Mouse (Mus musculus) spleen, postnatal 10 days (tissue): ENCODE measurements around the gene Adipoq.
A peak's percentile ranks its signal among the peaks of the same experiment; 100 is the strongest.
"Not testable (repeated sequence)": the region's sequence is repeated elsewhere in the genome, so short reads cannot be mapped to it uniquely, and the experiment has no call there.

Experiments
- DNase-seq, 2 experiments: peaks; one replicate each; pipeline ENCODE4 v3.0.0; 2021 to 2022; ENCODE audit warnings: low spot score in 2 of 2

Adipoq gene

DNA sequence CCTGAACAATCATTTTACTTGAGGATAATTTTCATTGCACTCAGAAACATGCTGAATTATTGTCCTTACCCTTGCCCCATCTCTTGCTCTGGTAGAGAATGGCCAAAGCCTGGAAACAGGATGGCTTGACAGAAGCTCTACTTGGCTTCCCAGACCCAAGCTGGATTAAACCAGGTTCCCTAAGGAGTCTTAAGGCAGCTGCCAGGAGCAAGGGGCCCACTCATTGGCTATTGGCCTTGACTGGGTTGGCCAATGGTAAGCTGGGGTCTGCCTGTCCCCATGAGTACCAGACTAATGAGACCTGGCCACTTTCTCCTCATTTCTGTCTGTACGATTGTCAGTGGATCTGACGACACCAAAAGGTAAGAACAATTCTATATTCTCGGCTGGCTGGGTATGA, at the start of gene Adipoq:
Gene Adipoq (plus strand): TSS at position 257 of the 400 bp plus-strand sequence.
- no peak for DNase-seq

DNA sequence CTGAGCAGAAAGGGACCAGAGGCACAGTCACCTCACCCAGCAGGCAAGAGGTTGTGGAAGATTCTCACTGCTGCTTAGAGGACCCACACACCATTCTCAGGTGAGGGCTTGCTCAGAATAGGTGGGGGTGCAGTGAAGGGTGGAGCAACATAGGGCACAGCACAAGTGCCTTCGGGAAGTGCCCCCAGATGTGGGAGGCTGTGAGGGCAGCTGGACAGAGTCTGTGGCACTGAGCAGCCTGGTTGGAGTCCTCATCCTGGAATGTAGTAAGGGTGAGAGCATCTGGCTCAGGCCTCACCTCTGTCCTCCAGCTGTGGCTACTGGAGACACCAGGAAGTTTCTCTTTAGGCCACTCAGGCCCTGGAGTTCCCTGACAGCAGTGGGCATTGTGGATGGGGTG, 49.5 kb upstream of the Adipoq start:
- DNase-seq, result not testable (repeated sequence)

- not testable (repeated sequence) for DNase-seq
These were observed 48.8 kb upstream of the Adipoq start for GRCm38 (mm10) chr16:23097290-23098104.

DNA sequence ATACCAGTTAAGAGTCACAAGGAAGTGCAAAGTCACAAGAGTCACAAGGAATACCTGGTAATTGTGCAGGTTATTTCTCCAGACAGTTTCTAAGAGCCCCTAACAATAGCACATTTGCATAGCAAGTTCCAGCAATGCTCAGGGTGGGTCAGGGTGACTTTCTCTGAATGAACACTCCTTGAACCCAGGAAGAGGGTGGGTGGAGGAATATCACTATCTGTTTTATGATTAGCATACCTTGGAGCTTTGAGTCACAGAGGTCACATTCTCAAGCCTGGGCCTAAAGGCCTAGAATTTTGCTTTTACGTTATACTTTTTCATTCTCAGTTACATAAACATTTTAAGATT, 48.3 kb upstream of the Adipoq start:
- DNase-seq, result not testable (repeated sequence)

DNA sequence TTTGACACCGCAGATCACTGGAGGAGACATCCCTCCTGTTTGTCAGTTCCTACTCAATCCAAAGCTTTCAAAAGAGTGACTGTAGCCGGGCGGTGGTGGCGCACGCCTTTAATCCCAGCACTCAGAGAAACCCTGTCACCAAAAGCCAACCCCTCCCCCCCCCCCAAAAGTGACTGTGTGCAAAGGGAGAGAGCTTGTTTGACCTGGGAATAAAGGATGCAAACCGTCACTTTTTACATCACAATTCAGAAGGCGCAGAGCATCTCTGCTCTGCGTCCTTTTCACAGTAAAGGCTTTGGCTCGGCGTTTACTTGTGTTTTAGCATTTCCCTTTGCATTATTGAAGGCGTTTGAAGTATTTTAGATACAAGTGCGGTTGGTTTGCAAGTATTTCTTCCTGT, 46.7 kb upstream of the Adipoq start:
- DNase-seq, result no peak

GRCm38 (mm10) chr16:23100099-23100575, 46.2 kb upstream of the Adipoq start:
- DNase-seq, result no peak

DNA sequence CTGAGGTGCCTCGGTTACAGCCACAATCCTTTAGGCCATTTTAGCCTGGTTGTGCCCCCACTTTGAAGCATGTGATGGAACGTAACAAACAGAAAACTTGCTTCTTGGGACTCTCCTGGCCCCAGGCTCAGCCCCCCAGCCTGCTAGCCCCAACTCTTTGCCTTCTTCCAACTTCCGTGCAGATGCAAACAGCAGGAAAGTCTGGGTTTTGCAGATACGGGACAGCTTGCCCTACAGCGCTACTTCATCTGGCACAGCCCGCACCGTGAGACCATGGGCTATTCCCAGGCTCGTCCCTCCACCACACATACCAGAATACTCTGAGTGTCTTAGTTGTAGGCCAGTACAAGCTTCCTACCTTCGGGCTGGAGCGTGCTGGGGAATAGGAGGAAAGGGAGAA, 45.7 kb upstream of the Adipoq start:
- DNase-seq, result no peak

DNA sequence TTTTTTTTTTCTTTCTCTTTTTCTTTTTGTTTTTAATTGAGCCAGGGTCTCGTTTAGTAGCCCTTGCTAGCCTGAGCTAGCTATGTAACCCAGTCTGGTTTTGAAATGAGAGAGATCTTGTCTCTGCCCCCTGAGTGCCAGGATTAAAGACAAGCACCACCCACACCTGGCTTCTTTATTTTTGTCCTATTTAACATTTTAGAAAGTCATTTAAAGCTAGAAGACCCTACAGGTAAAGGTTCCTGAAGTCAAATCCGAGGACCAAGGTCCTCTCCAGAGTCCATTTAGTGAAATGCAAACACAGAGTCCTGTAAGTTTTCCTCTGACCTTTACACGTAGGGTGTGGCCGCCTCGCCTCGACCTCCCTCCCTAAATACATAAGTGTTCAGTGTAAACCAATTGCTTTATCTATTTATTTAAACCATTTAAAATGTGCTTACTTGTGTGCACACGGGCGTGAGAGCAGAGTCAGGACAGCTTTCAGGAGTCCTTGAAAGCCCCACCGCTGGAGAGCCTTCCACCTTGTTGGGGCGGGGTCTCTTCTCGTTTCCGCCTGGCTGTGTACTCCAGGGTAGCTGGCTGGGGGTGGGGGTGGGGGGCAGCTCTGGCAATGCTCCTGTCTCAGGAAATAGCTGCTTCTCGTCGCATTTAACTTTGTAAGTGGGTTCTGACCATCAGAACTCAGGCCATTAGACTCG, 43.8 kb upstream of the Adipoq start:
- peak in 1 of 2 experiments; percentile 34 for DNase-seq

DNA sequence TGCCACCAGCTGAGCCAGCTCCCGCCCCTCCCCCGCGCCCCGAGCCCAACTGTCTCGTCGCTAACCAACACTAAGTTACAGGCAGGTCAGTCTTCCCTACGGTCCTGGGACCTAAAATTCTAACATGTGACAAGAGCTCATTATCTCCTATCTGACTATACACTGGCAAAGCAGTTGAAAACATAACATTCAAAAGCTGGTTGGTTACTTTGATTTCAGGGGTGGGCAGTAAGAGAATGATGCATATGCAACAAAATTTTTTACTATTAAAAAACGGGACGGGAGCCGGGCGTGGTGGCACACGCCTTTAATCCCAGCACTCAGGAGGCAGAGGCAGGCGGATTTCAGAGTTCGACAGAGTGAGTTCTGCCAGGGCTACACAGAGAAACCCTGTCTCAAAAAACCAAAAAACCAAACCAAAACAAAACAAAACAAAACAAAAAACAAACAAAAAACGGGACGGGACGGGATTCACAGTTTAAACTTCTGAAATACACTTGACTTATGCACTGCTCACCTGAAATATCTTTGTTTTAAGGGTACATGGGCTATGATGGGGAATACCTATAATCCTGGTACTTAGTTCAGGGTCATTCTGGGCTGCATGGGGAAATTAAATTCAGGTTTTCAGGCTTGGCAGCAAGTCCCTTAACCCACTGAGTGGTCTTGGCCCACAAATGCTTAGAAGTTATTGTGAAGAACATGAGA, 43.1 kb upstream of the Adipoq start:
- no peak for DNase-seq

DNA sequence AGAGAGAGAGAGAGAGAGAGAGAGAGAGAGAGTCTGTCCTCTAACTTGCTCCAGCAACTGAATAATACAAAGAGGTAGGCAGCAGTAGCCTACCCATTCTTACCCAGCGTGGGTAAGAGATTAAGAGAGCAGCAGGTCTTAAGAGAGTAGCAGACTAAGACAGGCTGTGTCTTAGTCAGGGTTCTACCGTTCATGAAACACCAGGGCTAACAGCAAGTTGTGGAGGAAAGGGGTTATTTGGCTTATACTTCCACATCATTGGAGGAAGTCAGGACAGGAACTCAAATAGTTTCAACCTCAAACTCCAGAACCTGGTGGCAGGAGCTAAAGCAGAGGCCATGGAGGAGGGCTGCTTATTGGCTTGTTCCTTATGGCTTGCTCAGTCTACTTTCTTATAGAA, 42.5 kb upstream of the Adipoq start:
- no peak for DNase-seq

DNA sequence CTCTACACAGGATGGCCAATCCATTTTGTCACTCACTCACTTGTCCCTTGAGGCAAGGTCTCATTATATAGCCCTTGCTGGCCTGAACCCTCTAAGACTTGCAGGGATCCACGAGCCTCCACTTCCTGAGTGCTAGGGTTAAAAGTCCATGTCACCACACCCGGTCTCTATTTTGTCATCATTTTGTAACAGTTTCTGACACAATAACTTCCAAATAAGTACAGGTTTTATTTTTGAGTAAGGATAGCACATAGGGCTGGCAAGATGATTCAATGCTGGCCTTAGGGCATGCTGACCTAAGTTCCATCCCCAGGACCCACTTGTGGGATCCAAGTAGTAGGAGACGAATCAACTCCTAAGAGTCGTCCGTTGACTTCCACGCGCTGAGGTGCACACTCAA, 40.2 kb upstream of the Adipoq start:
- no peak for DNase-seq

GRCm38 (mm10) chr16:23107231-23107942, 38.9 kb upstream of the Adipoq start, which contains the start of gene Eif4a2:
Eif4a2 (plus strand) TSS chr16:23107444.
- DNase-seq, result peak; percentile 95 to 98

DNA sequence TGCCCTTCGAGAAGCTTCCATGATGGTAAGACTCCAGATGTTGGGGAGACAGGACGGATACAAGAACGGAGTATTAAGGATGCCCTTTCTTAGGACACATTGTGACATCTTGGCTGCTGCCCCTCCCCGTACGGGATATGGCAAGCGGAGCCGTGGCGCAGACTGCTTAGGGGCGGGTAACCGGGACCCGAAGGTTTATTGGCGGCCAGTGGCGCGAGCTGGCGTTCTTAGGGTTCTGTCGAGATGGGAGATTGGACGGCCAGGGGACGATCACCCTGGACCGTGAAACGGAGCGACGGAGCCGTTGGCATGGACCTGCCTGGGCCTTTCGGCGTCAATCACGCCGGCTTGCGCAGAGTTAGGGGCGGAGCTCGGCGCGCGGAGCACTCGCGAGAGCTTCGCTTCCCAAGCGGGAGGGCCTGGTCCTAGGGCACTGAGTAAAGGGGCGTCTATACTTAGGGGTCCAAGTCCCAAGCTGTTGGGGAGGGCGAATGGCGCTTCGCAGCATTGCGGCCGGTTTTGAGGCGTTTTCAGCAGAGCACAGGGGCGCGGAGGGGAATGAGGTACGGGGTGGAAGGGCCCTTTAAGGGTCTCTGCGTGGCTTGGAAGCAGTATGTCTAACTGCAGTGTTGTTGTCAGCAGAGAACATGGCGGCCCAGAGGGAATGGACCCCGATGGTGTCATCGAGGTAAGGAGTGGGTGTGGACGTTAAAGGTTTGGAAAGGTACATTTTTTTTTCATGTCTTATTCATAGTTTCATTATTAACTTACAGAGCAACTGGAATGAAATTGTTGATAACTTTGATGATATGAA, 38.2 kb upstream of the Adipoq start:
- DNase-seq, result peak; percentile 84 to 89

DNA sequence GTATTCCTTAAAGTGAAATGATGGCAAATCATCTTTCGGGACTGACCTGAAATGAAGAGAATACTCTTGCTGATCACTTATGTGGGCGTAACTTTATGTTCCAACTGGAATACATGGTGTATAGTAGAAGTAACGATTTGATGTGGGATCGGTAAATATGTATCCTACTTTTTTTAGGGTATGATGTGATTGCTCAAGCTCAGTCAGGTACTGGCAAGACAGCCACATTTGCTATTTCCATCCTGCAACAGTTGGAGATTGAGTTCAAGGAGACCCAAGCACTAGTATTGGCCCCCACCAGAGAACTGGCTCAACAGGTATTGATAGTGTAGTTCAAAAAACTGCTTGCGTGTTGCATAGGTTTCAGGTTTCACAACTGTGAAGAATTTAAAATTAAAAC, 37.4 kb upstream of the Adipoq start:
- no peak for DNase-seq

DNA sequence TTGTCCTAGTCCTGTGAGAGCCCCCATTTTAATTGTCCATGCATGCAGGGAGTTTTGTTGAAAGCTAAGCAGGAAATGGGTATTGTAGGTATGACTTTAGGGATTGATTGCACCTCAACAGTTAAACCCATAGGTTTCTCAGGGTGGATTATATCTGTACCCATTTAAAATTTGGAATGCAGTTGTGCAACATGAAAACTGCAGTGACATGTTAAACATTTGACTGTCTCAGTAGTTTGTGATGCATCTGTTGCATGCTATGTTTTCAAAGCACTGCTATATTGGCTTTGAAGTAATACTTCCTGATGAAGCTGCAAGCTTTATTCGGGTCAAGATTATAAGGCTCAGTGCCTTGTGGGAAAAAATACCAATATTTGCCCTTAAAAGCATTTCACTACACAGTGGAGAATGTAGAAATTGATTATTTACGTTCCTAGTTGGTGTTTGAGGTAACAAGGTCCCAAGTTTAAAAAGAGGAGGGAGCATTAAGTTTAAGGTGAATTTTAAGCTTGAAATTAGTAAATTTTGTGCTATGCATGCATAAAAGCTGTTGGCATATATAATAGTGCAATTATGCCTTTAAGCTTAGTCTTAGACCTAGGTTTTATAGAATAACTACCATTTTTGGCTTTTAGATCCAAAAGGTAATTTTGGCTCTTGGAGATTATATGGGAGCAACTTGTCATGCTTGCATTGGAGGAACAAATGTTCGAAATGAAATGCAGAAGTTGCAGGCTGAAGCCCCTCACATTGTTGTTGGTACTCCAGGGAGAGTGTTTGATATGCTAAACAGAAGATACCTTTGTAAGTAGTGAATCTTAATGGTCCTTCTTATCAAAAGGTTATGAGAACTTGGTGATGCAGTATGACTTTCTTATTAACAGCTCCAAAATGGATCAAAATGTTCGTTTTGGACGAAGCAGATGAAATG, 36.7 kb upstream of the Adipoq start:
- no peak for DNase-seq

DNA sequence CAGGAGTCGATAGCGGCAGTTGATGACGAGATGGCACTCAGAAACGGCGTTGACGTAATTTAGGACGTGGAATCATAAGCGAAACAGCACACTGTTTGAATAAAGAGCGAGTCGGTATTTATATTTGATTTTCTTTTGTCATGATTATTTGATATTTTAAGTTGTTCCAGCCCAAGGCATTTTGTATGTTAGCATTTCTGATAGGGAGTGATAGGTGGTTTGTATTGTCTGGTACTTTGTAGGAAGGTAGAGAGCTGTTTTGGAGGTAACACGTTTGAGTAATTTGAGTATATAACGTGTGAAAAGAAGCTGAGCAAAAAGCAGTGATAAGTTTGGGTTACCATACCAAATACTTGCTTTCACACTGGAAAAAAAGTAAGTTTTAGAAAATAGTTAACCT, 34.0 kb upstream of the Adipoq start:
- DNase-seq, result no peak

DNA sequence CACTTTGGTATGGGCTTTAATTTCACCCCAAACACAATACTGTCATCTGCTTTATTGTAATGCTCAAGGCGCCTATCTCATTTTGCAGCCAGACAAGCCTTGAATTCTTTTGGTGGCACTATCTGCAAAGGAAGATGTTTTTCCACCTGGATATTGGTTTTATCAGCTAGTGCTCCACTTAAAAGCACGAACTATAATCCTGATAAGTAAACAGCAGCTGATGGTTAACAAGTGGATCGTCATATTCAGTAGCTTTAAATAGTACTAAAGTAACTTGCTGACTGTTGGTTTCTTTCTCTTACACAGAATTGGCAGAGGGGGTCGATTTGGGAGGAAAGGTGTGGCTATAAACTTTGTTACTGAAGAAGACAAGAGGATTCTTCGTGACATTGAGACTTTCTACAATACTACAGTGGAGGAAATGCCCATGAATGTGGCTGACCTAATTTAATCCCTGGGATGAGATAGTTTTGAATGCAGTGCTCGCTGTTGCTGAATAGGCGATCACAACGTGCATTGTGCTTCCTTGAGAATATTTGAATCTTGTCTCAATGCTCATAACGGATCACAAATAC, 33.4 kb upstream of the Adipoq start:
- no peak for DNase-seq

DNA sequence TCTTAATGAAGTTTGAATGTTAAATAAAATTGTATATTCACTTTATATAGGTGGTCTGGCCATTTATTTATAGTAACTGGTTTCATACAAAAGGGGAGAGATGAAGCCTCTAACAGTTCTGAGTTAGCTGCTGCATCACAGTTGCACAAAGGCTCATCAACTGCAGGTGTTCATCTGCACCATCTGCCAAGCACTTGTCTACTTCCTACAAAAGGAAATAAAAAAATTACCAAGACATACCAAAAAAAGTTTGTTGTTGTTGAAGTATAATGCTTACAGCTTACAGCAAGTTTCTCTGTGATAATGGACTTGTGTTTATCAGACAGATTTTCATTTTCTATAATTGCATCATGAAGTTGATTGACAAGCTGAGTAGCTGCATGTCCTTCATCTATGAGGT, 32.4 kb upstream of the Adipoq start:
- DNase-seq, result no peak

DNA sequence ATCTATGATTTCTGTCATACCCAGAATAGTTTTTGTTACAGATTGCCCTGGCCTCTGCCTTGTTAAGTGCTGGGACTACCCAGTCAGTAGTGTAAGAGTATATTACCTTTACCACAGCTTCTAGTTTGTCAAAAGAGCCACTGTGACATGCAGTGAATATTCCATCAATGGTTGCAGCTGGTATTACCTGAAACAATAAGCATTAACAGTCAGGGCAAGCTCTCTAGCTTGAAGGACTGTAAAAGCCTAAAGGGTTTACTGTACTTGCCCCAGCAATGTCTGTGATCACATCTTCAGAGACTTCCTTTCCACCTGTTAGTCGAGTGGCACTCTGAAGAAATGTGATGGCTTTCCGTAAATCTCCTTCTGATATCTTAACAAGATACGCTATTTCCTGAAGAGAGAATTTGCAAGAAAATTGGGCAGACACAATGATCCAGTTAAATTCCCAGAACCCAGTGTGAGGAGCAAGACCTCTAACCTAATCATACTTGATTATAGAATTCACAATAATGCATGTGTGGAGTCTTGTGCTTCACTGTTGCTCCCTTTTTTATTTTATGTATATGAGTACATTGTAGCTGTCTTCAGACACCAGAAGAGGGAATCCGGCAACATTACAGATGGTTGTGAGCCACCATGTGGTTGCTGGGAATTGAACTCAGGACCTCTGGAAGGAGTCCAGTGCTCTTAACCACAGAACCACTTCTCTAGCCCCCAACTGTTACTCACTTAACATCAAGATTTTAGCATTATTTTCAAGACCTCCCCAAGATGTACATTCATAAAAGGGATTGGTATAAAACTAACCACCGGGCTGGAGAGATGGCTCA, 31.8 kb upstream of the Adipoq start:
- DNase-seq, result no peak
